Mouse (Mus musculus) layer of hippocampus, adult 9-10 months (tissue): ENCODE measurements around the gene Dnaja1.

Experiments used
- DNase-seq: peaks from one replicate; pipeline ENCODE4 v3.0.0; 2022; ENCODE audit warnings: low spot score

Dnaja1 gene

DNA sequence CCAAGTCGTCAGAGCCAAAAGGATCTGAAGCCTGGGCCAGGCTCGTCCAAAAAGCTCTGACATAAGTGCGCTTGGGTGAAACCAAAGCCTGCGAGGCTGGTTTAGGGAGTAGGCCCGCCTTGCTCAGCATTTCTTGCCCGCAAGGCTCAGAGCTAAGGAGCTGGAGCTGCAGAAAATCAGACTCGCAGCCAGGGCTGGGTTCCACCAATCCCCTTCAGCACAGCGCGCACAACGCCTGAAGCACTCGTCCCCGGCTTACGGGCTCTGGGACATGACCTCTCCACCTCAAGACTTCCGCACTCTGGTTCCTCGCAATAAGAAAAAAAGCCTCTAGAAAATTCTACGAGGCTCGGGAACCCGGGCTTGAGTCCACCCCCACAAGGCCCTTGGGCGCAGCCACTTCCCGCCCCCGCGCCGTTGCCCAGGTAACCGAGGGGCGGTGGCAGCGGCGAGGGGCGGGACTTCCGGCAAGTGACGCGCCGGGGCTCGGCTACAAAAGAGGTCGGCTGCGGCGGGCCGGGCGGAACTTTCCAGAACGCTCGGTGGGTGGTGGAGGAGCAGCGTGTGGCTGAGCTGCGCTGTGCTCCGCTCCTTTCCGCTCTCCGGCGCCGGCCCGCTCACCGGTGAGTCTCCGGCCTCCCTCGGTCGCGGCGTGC is at the start of gene Dnaja1:
Dnaja1 (plus strand) TSS at position 140 of the 656 bp plus-strand sequence.
- DNase-seq = peak; percentile 79

DNA sequence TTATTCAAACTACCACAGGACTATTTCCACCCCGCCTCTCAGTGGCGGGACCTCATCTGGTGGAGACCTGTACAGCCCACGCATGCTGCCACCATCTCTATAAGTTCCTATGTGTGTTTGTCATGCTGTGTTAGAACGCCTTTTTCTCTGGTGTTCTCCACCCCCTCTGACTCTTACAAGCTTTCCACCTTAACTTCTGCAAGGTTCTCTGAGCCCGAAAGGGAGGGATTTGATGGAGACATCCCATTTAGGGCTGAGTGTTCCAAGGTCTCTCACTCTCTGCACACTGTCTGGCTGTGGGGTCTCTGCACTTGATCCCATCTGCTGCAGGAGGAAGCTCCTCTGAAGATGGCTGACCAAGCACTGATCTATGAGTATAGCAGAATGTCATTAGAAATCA is 48.4 kb upstream of the Dnaja1 start:
- DNase-seq = no peak

DNA sequence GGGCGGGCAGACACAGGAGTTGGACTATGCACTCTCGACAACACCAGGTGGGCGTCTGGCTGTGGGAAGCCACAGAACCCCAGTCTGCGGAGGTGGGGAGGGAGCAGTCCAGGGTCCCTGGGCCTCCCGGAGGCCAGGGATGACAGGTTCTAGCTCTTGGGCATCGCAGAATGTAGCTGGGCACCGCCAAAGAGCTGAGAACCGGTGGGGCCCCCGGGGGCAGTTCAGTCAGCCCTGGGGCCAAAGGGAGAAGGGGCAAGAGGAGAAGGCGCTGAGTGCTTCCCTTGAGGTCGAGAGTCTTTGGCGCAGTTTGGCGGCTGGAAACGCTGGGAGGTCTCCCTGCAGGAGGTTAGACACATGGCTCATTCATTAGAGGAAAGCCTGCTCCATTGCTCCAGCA is 45.6 kb upstream of the Dnaja1 start:
- no peak for DNase-seq

DNA sequence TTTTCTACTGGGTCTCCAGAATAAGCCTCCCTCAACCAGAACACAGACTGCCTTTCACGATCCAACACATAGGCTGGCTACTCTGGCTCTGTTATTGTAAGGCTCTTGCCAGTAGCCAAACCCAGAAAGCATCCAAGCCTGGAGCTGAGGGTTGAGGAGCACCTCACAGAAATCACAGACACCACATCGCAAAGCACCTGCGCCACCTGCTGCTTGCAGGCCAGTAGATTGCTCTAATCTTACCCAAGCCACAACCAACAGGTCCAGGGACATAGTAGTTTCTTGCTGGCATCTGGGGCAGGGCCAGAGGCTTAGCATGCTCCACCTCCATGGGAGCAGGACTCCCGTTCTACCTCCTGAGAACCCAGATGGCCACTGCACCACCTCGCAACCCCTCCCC is 44.8 kb upstream of the Dnaja1 start:
- DNase-seq = no peak

DNA sequence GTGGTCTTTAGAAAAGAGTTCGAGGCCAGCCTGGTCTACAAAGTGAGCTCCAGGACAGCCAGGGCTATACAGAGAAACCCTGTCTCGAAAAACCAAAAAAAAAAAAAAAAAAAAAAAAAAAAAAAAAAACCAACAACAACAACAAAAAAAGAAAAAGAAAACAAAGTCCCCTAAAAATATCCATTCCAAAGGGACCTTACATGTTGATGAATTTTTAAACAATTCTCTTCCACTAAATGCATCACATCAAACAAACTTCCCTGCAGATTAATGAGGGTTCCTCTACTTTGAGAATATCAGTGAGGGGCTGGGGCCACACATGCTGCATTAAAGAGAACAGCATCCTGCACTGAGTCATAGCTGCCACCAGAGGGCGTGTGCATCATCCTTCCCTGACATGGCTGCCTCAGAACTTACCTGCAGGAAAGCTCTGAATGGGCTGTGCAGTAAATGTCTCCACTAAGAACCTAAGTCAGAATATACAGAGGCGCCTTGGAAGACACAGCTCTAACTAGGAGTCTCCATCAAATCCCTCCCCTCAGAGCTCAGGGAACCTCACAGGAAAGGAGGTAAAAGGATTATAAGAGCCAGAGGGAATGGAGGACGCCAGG is 41.6 kb upstream of the Dnaja1 start:
- no peak for DNase-seq

DNA sequence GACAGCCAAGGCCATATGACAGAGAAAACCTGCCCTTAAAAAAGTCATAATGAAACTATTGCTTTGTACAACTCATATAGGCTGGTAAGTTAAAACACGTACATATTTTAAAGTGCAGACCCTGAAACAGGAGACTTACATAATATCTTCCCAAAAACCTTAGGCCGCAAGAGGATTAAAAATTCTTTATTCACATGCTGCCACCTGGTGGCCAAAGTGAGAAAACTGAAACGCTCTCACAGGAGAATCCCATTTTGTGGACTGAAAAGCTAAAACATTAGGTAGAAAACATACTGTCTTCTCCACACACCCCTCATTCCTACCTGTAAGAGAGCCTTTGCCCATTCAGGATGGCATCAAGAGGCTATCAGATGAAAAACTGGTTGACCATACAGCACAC is 40.0 kb upstream of the Dnaja1 start:
- no peak for DNase-seq

DNA sequence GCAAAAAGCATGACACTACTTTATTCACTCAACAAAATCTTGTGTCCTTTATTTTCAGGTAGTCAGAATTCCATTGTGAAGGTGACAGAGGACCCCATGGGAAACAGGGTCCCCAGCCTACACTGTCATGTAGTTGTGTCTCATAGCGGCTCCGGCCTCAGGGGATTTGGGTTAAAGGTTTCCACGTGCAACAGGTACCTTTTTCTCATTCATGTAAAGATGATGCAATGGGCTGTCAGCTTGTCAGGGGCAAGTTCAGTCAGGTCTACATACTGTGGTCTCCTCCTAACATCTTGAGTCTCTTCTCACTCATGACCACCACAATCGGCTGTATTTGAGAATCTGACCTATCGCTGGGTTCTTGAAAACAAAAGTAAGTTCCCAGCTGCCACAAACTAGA is 39.6 kb upstream of the Dnaja1 start:
- DNase-seq = no peak

DNA sequence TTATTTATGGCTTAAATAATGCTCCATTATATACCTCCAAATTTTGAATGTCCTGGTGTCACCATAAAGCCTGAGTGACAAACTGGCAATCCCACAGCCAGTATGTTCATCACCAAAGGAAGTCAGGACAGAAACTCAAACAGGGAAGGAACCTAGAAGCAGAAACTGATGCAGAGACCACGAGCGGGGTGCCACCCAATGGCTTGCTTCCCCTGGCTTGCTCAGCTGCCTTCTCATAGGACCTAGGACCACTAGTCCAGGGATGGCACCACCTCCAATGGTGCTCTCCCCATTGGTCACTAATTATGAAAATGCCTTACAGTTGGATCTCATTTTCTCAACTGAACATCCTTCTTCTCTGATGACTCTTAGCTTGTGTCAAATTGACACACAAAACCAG is 38.6 kb upstream of the Dnaja1 start:
- no peak for DNase-seq

DNA sequence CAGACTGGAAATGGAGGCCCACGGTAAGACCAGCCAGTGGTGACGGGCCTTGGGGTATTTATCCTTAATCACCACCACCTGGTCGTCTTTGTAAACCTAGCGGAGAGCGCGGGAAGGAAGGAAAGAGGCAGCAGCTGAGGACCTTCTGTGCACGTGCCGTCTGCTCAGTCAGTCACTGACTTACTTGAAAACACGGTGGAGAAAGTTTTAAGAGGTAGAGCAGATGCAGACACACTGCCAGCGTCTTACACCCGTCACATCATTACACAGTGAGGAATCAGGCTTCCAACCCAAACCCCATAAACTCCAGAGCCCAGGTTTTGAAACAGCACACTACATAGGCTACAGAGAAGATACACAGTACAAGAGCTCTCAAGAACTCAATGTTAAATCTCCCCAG is 30.9 kb upstream of the Dnaja1 start:
- no peak for DNase-seq

DNA sequence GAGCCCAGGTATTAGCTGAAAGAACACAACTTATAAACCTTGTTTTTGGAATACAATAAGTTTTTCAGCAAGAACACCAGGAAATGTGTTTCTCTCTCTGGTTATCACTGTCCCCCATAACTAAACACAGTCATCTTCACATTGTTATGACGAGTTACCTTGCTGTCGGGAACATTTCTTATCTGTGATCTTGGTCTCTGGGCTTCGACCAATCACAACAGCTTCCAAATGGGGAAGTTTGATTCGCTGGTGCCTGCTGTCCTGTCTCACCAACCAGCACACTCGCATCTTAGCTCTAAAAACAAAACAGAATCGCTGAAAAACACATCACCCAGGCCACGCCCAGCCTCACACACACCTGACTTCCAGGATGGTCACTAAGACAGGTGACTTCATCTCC is 24.9 kb upstream of the Dnaja1 start:
- DNase-seq = no peak

DNA sequence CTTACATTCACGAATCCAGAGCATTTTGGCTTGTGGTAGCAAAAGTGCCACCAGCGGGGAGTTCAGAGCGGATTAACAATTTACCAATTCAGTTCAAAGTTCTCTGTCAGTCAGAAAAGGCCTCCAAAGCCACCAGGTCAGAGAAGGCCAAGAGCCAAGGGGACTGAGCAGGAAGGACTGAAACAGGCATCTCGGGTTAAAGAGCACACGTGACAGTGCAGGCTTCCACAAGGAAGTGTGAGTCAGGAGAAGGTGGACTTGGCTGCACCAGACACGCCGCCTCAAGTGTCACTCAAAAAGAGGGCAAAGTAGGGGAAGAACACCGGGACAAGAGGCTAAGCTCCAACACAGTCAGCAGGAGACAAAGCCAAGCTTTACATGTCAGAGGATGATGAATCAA is 21.7 kb upstream of the Dnaja1 start:
- DNase-seq = no peak

DNA sequence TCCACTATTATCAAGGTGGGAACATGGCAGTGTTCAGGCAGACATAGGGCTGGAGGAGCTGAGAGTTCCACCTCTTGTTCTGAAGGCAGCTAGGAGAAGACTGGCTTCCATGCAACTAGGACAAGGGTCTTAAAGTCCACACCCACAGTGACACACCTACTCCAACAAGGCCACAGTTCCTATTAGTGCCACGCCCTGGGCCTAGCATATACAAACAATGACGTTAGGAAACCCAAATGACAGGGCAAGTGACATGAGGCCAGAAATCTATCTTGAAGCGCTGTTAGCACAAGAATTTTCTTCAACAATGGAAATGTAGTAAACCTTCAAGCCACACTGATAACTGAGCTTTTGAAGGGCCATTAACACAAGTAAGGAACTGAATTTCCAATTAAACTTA is 20.2 kb upstream of the Dnaja1 start:
- DNase-seq = no peak

DNA sequence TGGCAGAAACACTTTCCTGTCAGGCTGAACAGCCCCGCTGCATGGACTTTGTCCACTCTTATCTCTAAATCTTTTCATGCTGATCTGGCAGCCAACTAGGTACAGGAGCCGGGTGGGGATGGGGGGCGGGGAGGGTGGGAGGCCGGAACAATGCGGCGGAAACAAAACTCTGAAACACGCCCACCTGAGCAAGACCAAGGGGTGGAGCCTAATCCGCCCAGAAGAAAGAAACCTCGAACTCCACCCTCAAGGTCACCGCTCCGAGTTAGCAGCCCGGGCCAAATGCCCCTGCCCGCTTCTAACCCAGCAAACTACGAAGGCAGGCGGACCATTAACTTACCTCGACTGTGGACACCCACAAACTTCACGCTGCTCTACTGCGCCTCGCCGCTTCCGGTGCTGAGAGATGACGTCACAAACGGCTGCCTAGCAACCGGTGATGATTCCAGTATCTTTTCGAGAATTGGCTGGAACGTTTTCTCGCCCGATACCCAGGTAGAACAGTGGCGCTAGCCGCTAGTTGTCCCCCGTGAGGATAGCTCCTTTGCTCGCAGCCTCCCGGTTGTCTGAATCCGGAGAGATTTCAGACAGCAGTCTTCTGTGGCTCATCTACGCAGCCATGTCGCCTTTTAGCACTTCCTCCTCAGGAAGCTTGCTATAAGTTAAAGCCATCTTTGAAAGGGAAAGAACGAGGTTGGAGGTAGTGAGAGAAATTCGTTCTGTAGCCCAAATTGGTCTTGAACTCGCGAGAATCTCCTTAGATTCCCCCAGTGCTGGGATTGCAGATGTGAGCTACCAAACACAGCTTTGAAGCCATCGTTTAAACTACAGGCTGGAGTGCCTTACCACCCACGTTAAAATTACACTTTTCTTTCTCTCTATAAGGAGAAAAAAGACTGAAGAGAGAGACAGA is 18.9 kb upstream of the Dnaja1 start, which contains the start of gene Aptx:
Aptx (minus strand) TSS at position 398 of the 913 bp plus-strand sequence.
- peak; percentile 97 for DNase-seq

DNA sequence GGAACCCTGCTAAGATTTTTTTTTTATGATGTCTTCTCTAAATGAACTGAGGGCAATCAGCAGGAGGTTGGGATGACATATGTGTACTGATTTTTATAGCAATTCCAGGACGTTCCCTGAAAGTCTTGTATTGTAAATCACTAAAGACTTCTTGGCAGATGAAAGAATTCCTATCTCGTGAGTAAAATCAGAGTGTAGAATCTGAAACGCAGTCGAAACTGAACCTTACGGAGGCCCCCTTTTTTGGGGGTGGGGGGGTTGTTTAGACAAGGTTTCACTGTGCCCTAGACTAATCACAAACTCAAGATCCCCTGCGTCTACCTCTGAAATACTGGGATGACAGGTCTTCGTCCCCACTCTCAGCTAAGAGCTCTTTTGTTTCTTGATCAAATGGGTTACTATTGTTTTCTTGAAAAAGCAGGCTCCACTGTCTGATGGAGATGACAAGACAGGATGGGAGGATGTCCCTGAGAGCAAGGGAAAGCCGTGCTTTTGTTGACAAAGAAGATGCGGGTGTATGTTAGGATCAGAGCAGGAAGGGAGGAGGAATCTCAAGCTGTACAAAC is 18.2 kb upstream of the Dnaja1 start:
- no peak for DNase-seq

DNA sequence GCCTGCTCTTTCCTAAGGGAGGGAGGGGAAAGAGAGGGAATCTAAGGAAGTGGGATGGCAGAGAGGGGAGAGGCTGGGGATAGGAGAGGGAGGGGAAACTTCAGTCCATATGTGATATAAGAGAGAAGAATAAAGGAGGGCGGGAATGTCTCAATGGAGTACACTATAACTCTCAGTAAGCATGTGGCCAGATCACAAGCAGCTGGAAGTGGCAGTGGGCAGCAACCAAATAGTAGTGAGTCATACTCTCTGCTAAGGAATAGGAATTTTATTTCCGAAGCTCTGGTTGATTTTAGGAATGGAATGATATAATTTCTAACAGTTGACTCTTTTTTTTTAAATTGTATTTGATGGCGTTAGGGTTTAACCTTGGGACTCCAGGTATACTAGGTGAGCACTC is 4.8 kb upstream of the Dnaja1 start:
- DNase-seq = no peak

DNA sequence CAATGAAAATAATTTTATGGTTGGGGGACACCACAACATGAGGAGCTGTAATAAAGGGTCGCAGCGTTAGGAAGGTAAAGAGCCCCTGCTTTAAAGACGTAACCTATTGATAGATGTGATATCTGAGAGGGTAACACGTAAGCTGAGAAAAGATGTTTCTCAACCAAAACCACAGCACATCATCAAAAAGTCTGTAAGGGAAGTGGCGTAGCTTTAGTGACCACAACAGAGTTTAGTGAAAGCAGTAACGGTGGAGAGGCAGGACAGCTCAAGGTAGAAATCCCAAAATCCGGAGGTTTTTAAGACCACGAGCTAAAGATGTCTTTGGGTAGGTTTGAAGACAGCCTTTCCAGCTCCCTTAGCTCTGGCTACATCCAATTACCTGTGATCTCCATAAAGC is 1.0 kb upstream of the Dnaja1 start:
- DNase-seq = no peak

DNA sequence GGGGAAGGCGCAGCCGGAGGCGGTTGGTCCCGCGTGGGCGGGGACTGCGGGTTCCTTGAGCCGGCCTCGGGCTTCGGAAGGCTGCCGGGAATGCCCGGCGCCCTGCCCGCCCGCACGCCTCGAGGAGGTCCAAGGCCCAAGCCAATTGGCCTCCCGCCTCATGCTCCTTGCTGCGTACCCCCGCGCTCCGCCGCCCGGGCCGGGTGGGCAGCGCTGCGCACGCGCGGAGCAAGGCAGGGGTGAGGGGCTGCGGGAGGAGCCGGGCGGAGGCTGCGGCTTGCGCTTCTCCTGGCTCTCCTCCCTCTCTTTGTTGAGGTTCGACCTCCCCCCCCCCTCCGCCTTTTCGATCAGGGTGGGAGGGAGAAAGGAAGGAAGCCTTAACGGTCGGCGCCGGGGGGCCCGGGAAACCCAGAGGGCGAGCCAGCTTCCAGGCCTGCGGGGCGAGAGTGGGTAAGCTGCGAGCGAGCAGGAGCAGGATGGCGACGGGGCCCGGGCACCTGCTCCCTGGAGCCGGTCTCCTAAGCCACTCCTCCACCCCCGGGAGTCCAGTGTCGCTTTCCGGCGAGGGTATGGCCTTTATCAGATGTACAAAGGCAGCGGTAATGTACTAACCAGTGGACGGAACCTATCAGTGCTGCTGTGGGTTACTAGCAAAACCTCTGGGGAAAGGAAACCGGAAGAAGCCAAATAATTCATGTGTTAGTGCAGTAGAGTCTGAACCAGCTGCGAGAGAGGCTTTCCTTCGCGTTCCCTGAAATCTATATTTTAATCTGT is 924 bp downstream of the Dnaja1 start:
- DNase-seq = no peak

DNA sequence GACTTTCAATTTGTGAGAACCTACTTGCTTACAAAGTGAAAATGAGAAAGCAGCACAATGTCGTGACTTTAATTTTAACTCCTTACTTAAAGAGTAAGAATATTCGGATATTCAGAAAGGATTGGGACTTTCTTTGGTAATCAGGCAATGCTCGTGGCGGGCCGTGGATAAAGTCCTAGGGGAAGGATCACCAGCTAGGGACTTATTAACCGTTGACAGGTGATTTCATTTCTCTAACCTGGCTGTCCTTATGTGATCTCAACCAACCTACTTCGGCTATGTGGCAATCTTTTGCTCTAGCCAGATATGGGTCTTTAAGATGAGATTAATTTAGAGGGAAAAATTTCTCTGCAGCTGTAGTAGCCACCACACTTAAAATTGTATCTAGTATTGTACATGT is 3.2 kb downstream of the Dnaja1 start:
- no peak for DNase-seq

DNA sequence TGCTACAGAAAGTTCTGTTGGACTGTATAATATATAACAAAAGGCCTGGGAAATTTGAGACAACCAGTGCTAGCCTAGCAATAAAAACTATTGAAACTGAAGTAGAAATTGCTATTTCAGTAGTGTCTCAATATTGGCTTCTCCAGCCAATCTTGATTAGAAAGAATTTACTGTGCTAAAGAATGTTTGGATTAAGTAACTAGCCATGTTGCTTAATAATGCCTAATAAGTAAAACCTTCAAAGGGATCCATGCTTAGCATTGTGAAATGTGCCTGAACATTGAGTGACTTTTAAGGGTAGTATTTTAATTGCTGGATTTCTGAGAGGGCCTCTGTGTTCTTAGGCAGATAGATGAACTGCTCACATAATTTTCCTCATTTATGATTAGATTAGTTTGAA is 3.6 kb downstream of the Dnaja1 start:
- DNase-seq = no peak

DNA sequence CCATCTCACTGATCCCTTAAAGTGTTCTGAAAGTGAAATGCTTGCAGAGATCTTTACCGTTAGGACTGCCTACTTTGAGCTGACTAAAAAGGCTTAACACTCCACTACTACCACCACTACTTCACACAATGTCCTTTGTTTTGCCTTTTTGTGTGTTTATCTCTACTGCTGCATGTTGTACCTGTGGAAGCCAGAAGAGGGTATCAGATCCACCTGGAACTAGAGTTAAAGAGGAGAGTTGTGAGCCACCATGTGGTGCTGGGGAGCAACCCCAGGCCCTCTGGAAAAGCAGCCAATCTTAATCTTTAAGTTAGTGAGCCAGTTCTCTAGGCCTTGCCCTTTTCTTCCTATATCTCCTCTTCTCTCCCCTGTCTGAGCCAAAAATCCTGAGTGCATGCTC is 5.3 kb downstream of the Dnaja1 start:
- no peak for DNase-seq

DNA sequence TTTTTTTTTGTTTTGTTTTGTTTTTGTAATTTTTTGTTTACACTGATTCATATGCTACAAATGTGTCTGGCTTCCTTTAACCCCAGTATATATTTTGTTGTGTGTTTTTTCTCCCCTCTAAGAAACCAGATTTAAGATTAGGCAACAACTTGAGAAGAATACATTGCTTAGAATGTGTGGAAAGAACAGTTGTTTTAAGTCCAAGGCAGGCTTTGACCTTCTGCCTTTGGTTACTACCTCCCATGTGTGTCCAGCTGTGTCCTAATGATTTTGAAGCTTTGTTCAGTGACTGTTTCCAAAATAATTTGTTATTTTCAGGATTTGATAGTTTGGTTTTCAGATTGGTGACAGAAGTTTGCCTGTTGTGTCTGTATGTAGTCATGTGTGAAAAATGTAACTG is 9.3 kb downstream of the Dnaja1 start:
- no peak for DNase-seq

DNA sequence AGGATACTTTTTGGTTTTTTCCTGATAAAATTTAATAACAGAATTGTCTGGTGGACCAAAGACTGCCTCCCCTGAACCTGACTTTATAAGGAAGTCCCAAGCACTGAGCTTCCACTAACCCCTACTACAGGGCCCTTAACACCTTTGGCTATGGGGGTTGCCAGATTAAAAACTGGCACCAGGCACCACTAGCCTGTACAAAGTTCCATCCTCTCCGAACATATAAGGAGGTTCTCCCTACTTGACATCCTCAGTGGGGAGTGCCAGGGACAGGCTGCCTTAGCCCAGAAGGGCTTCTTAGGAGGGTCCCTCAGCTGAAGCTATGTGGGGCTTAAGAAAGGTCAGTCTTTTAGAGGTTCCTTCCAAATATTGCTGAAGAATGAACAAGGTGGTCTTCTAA is 13.4 kb downstream of the Dnaja1 start:
- DNase-seq = no peak
